Mouse (Mus musculus) cerebellum, adult 2 months (tissue): Measurements from ENCODE around the gene Tpcn1.

Experiments used
- CTCF ChIP-seq: fragments of 200-500 bp; IDR thresholded peaks from 2 replicates; pipeline ENCODE4 v1.5.1; 2011; ENCODE audit warnings: low read depth, mild to moderate bottlenecking, control low read depth, low read length, moderate library complexity, borderline replicate concordance; ENCODE audit not compliant: insufficient read depth
- POLR2A ChIP-seq: fragments of 200-500 bp; IDR thresholded peaks from 2 replicates; pipeline ENCODE4 v1.6.1; 2011; ENCODE audit warnings: low read length, control low read depth, borderline replicate concordance; ENCODE audit not compliant: insufficient read depth

- TF ChIP-seq CTCF (no peak), POLR2A (no peak)
Measured at GRCm38 (mm10) chr5:120562956-120563913, 25.2 kb downstream of the Tpcn1 start.
